Mouse (Mus musculus) layer of hippocampus, postnatal 10 days (tissue): ENCODE data around the gene Ankrd24. TPM values are rescaled to one million over a fixed set of nuclear protein-coding genes. Genes with fewer than 3 reads are reported as not detected.
A peak's percentile ranks its signal among the peaks of the same experiment; 100 is the strongest.
"Not testable (repeated sequence)": the region's sequence is repeated elsewhere in the genome, so short reads cannot be mapped to it uniquely, and the experiment has no call there.

Experiments
- DNase-seq, 2 experiments: peaks; one replicate each; pipeline ENCODE4 v3.0.0; 2021; ENCODE audit warnings: low spot score in 2 of 2
- total RNA-seq, 2 experiments: library from RNA; stranded (reverse); gene quantifications; 2 replicates each; pipeline ENCODE4 v1.2.3; 2021

Ankrd24 gene
- total RNA-seq, 2 experiments from 2014 or later, result 28.5 to 40.6 TPM

DNA sequence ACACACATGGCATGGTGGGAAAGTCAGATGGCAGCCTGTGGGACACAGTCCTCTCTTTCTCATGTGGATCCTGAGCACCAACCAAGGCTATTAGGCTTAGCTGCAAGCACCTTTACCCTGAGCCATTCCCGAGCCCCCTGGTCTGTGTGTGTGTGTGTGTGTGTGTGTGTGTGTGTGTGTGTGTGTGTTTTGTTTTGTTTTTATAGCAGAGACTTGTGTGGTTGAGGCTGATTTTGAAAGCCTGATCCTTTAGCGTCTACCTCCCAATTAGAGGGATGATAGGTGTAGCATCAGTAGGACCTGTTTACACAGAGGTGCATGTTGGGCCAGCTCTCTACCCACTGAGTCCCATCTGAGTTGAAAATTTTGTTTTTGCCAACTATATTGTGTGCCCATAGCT, 15.8 kb downstream of the Ankrd24 start:
- DNase-seq, result no peak

GRCm38 (mm10) chr10:81644716-81645115, 16.4 kb downstream of the Ankrd24 start:
- peak in 1 of 2 experiments; percentile 3 for DNase-seq

DNA sequence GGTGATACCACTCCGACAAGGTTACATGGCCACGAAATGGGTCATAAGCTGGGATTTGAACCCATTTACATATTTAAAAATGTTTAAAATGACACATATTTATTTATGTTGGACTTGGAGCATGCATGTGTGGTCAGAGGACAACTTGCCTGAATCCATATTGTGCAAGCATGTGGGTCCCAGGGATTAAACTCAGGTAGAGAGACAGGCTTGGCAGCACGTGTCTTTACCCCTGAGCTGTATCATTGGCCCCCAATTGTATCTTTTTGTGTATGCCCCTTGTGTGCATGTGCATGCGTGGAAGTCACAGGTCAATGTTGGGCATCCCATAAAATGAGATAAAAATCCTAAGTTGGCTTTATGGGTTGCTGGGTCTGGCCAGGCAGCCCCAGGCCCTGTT, 17.1 kb downstream of the Ankrd24 start:
- DNase-seq, result no peak

- DNase-seq, result peak in 1 of 2 experiments; percentile 8
These were observed 17.7 kb downstream of the Ankrd24 start for GRCm38 (mm10) chr10:81646015-81646555.

- peak; percentile 88 to 89 for DNase-seq
These were observed 20.7 kb downstream of the Ankrd24 start, which contains the start of gene Gm10778 for GRCm38 (mm10) chr10:81648803-81649775. Gene Gm10778, plus strand, starts transcription at chr10:81649059.

DNA sequence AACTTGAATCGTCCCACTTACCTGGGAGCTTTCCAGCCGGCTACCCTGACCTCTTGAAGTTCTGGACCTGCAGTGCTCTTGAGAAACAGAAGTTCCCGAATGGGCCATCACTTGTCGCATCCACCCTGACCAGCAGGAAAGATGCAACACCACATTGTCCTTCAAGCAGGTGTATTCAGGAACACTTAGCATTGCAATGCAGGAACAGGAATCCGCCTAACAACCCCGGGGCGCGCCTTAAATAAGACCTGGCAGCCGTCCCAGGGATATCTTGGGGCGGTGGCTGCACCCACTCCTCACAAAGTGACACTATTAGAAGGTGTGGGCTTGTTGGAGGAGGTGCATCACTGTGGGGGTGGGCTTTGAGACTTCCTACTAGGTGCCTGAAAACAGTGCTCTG, 26.8 kb downstream of the Ankrd24 start:
- peak in 1 of 2 experiments; percentile 1 for DNase-seq

- no peak for DNase-seq
These were observed 27.8 kb downstream of the Ankrd24 start for GRCm38 (mm10) chr10:81656174-81656573.

GRCm38 (mm10) chr10:81687114-81687513, 58.8 kb downstream of the Ankrd24 start:
- not testable (repeated sequence) for DNase-seq

Other genes with a start within 250 kb of the Ankrd24 start
- 10 to 100 TPM; 72.0 to 77.3 TPM for gene Dohh, start 244.1 kb upstream of the Ankrd24 start, total RNA-seq
- 1 to 10 TPM; 2.3 to 4.5 TPM for gene Gm48551, start 244.1 kb upstream of the Ankrd24 start, total RNA-seq
- 1 to 10 TPM; 1.1 to 3.5 TPM for gene Gm48552, start 239.5 kb upstream of the Ankrd24 start, total RNA-seq
- gene Smim24, start 235.5 kb upstream of the Ankrd24 start, total RNA-seq, result 1 to 10 TPM; 2.6 to 3.0 TPM
- 10 to 100 TPM; 51.2 to 55.8 TPM for gene Nfic, start 172.9 kb upstream of the Ankrd24 start, total RNA-seq
- 100 to 1,000 TPM; 259 to 261 TPM for gene Celf5, start 145.8 kb upstream of the Ankrd24 start, total RNA-seq
- gene Ncln, start 132.1 kb upstream of the Ankrd24 start, total RNA-seq, result 100 to 1,000 TPM in 1 of 2 experiments, 10 to 100 TPM in 1; 89.3 to 116 TPM
- gene S1pr4, start 128.4 kb upstream of the Ankrd24 start, total RNA-seq, result under 1 TPM in 1 of 2 experiments, not detected in 1; 0.30 TPM
- 1 to 10 TPM; 1.9 to 3.2 TPM for gene Gna15, start 104.3 kb upstream of the Ankrd24 start, total RNA-seq
- 100 to 1,000 TPM; 124 to 125 TPM for gene Gna11, start 83.3 kb upstream of the Ankrd24 start, total RNA-seq
- 100 to 1,000 TPM; 582 to 612 TPM for gene Aes, start 69.1 kb upstream of the Ankrd24 start, total RNA-seq
- 10 to 100 TPM; 25.6 to 26.6 TPM for gene Tle2, start 54.0 kb upstream of the Ankrd24 start, total RNA-seq
- gene Tle6, start 27.5 kb upstream of the Ankrd24 start, total RNA-seq, result 1 to 10 TPM; 1.7 to 2.4 TPM
- gene BC025920, start 22.3 kb upstream of the Ankrd24 start, total RNA-seq, result 1 to 10 TPM; 2.0 TPM
- gene Sirt6, start 743 bp upstream of the Ankrd24 start, total RNA-seq, result 10 to 100 TPM; 28.9 to 31.4 TPM
- 1 to 10 TPM; 5.1 to 5.4 TPM for gene Gm10778, start 20.5 kb downstream of the Ankrd24 start, total RNA-seq
- gene Zfp433, start 76.3 kb downstream of the Ankrd24 start, total RNA-seq, result 10 to 100 TPM; 11.3 to 12.4 TPM
- gene Gm3055, start 142.6 kb downstream of the Ankrd24 start, total RNA-seq, result 1 to 10 TPM; 6.8 to 8.3 TPM
- 1 to 10 TPM; 3.3 to 3.7 TPM for gene Gm4767, start 183.6 kb downstream of the Ankrd24 start, total RNA-seq
- 1 to 10 TPM; 2.8 to 3.3 TPM for gene Gm32687, start 235.4 kb downstream of the Ankrd24 start, total RNA-seq